Mouse (Mus musculus): Measurements from ENCODE around the gene Ccdc169.
"Not testable (repeated sequence)": the region's sequence is repeated elsewhere in the genome, so short reads cannot be mapped to it uniquely, and the experiment has no call there.

The Ccdc169 gene

GRCm38 (mm10) chr3:55195581-55196327, 58.6 kb downstream of the Ccdc169 start:
- DNase-seq (ENCODE audit: low read depth in 1 of 2, low spot score in 2 of 2): no peak

- DNase-seq (ENCODE audit: low read depth in 1 of 2, low spot score in 2 of 2): no peak
These were observed 59.2 kb downstream of the Ccdc169 start for GRCm38 (mm10) chr3:55196328-55196710.

- not testable (repeated sequence) for DNase-seq (ENCODE audit: low read depth in 1 of 2, low spot score in 2 of 2)
These were observed 66.5 kb downstream of the Ccdc169 start for GRCm38 (mm10) chr3:55203621-55204020.

- DNase-seq (ENCODE audit: low read depth in 1 of 2, low spot score in 2 of 2): no peak
These were observed 69.3 kb downstream of the Ccdc169 start for GRCm38 (mm10) chr3:55206413-55206812.

DNA sequence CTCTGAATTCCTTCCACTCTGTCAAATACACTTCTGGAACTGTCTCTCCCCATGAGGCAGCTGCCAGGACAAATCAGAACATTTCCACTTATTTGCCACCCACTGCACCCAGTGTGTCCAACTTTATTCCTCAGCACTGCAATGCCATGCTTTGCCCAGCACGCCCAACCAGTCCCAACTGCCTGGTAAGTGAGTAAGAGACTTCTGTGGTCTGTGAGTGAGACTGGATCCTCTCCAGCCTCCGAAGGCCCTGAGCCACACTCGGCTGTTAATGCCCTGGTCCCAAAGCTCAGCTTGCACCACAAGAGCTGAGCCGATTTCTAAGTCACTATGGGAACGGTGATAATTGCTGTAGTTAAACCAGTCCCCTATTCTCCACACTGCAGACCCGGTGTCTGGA, 70.5 kb downstream of the Ccdc169 start:
- DNase-seq (ENCODE audit: low read depth in 1 of 2, low spot score in 2 of 2): no peak

GRCm38 (mm10) chr3:55212254-55212653, 75.1 kb downstream of the Ccdc169 start:
- no peak for DNase-seq (ENCODE audit: low read depth in 1 of 2, low spot score in 2 of 2)

DNA sequence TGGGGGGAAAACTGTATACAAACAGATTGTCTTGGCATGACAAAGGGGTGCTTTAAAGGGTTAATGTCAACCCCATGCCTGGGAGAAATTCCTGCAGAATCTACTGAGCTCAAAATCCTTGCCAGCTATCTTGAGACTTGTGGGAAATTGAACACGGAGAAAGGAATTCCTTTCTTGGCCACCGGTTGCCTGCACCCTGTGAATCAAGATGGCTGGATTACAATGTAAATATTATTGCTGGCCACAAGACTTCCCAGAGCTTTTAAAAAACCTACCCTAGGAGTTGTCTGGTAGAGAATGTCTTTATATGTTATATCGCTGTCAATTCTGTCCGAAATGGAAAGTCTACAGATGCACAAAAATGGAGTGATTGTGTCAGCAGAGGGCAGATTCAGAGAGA, 76.6 kb downstream of the Ccdc169 start:
- DNase-seq (ENCODE audit: low read depth in 1 of 2, low spot score in 2 of 2): no peak

- DNase-seq (ENCODE audit: low read depth in 1 of 2, low spot score in 2 of 2): no peak
These were observed 77.3 kb downstream of the Ccdc169 start for GRCm38 (mm10) chr3:55214413-55214812.

DNA sequence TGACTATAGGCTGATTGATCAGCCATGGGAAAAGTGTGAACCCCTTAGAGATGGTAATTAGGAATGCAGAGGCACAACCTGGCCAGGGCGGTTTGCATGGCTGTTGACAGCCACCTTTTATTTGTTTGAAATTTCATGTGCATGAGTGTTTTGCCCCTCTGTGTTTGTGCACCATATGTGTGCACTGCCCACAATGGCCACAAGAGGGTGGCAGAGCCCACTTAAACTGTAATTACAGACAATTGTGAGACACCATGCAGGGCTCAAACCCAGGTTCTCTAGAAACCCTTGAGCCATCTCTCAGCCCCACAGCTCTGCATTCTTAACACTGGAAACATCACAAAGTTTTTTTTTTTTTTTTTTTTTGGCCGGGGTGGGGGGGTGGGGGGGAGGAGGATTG, 85.4 kb downstream of the Ccdc169 start:
- no peak for DNase-seq (ENCODE audit: low read depth in 1 of 2, low spot score in 2 of 2)
